Mouse (Mus musculus) G1E (cell line): Measurements from ENCODE around the gene Psmb1. TPM values are rescaled to one million over a fixed set of nuclear protein-coding genes. Genes with fewer than 3 reads are reported as not detected.
"Not testable (repeated sequence)": the region's sequence is repeated elsewhere in the genome, so short reads cannot be mapped to it uniquely, and the experiment has no call there.

Experiments
- ATAC-seq: 2 replicates; pipeline ENCODE4 v1.8.0; 2016; ENCODE audit warnings: mild to moderate bottlenecking; ENCODE audit not compliant: insufficient number of reproducible peaks, poor library complexity, low FRiP score, severe bottlenecking; ENCODE audit errors: extremely low read depth
- DNase-seq: peaks from one replicate; pipeline ENCODE4 v3.0.0; 2012; ENCODE audit warnings: low spot score
- H3K27me3 ChIP-seq: 2 replicates; pipeline ENCODE4 v1.6.1; 2012; ENCODE audit warnings: mild to moderate bottlenecking, low read length, inconsistent platforms; ENCODE audit not compliant: insufficient read depth
- H3K36me3 ChIP-seq: replicated peaks from 2 replicates; pipeline ENCODE3; 2012; ENCODE audit warnings: mild to moderate bottlenecking, inconsistent platforms
- H3K4me1 ChIP-seq: 2 replicates; pipeline ENCODE4 v1.6.1; 2012; ENCODE audit warnings: low read depth, low read length, inconsistent platforms, mixed read lengths; ENCODE audit not compliant: insufficient read depth
- H3K4me3 ChIP-seq: 2 replicates; pipeline ENCODE4 v1.5.1; 2012; ENCODE audit warnings: low read depth, mild to moderate bottlenecking, inconsistent platforms, low read length, moderate library complexity, mixed read lengths
- H3K9me3 ChIP-seq: replicated peaks from 2 replicates; pipeline ENCODE4 v1.6.1; 2012; ENCODE audit warnings: inconsistent platforms
- CTCF ChIP-seq: IDR thresholded peaks from 2 replicates; pipeline ENCODE4 v1.5.1; 2012; ENCODE audit warnings: low read depth, low read length, inconsistent platforms, mixed read lengths
- GATA1 ChIP-seq: IDR thresholded peaks from 2 replicates; pipeline ENCODE4 v1.6.1; 2012; ENCODE audit warnings: borderline replicate concordance, low read length, inconsistent platforms, mixed read lengths
- GATA2 ChIP-seq: IDR thresholded peaks from 2 replicates; pipeline ENCODE4 v1.6.1; 2012; ENCODE audit warnings: low read depth, low read length, inconsistent platforms, borderline replicate concordance
- POLR2AphosphoS5 ChIP-seq: IDR thresholded peaks from 2 replicates; pipeline ENCODE4 v1.6.1; 2012; ENCODE audit warnings: low read depth, low read length, inconsistent platforms; ENCODE audit not compliant: insufficient replicate concordance
- TAL1 ChIP-seq: conservative IDR thresholded peaks from 2 replicates; pipeline ENCODE4 v1.6.1; 2012; ENCODE audit warnings: low read depth, low read length, inconsistent platforms, mixed read lengths
- polyA plus RNA-seq: library from polyadenylated mRNA; stranded (reverse); fragments of >175 nt; gene quantifications from 2 replicates; pipeline ENCODE4 v1.2.3, GENCODE M21; 2012
- total RNA-seq, 2 experiments: library from RNA; stranded (forward) in 1 of 2; stranded (reverse) in 1 of 2; fragments of 200-1000 nt in 1 of 2; fragments of >200 nt in 1 of 2; fragmentation: Nextera tagmentation in 1 of 2; gene quantifications; 2 replicates each; pipeline ENCODE4 v1.2.3; 2014 to 2017

Psmb1 gene
- total and polyA plus RNA-seq, 3 experiments = 59.3 to 194 (median 69.1) TPM

DNA sequence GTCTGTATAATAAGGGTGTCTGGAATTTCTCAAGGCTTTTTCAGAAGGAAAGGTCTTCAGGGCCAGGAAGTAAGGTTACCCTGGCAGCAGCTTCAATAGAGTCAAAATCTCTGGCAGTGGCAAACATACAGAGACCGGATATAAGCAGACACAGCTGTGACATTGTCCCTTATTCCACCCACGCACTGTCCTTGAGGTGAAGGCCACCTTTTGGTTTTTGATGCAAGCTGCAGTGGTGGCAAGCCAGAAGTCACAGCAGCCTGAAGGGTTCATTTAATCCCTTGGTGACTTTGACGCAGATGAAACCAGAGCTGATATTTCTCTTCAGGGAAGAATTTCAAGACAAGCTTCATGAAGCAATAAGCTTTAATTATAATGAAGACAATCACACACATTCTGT, 49.9 kb downstream of the Psmb1 start:
- DNase-seq (no peak), ATAC-seq (no peak)
- TF ChIP-seq TAL1 (no peak), GATA1 (no peak), CTCF (no peak), POLR2AphosphoS5 (no peak), GATA2 (no peak)
- Histone ChIP-seq H3K9me3 (no peaks in the 10 kb centered on the region), H3K4me1 (no peaks in the 10 kb centered on the region), H3K36me3 (no peaks in the 10 kb centered on the region), H3K27me3 (peaks cover 16% of the 10 kb centered on the region), H3K4me3 (no peak overlapping the region)

DNA sequence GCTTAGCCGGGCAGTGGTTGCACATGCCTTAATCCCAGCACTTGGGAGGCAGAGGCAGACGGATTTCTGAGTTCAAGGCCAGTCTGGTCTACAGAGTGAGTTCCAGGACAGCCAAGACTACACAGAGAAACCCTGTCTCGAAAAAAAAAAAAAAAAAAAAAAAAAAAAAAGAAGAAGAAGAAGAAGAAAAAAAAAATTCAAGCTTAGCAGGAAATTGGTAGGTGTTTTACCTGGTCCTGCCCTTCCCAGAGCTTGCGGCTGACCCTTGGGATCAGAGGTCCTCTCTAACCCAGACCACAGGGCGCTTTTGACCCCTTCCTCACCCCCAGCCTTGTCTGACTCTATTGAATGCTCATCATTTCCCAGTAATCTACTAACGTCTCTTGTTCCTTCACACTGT, 50.4 kb downstream of the Psmb1 start:
- not testable (repeated sequence) for H3K36me3 ChIP-seq, ATAC-seq, DNase-seq, H3K4me3 ChIP-seq, H3K4me1 ChIP-seq, H3K9me3 ChIP-seq
- peaks cover 16% of the 10 kb centered on the region for H3K27me3 ChIP-seq

DNA sequence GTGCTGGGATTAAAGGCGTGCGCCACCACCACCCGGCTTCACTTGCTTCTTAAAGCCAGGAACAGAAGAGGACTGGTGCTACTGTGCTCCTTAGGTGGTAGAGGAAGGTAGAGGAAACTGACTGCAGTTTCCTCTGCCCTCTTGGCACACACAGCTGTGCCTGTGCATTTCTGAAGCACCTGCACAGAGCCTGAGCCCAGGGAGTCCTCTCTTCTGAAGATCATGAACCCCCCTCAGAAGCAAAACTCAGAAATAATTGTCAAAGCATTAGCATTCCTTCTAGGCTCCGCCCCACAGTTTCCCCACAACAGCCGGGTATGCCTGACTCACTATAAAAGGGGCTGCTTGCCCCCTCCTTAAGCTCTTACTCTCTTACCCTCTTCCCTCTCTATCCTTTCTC, 51.7 kb downstream of the Psmb1 start:
- Histone ChIP-seq H3K36me3 (no peaks in the 10 kb centered on the region), H3K27me3 (peaks cover 16% of the 10 kb centered on the region), H3K4me3 (no peak overlapping the region), H3K9me3 (no peaks in the 10 kb centered on the region), H3K4me1 (no peaks in the 10 kb centered on the region)
- DNase-seq (no peak), ATAC-seq (no peak)
- TF ChIP-seq GATA1 (no peak), CTCF (no peak), TAL1 (no peak), POLR2AphosphoS5 (no peak), GATA2 (no peak)

DNA sequence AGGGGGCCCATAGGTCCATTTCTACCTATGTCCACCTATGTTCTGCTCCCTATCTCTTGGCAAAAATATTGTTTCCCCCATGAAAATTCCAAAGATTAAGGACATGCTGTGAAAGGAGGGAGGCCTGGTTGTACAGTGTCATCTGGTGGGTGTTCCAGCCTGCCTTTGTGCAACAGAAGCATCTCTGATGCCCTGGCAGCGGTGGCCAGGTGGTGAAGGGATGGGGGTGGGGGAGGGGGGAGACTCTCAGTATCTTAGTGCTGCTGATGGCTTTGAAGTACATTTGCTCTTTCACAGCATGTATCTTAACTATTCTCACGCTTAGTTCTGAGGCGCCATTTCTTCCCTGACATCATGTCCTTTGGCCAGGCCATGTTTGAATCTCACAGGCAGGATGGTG, 54.1 kb downstream of the Psmb1 start:
- ATAC-seq (no peak), DNase-seq (no peak)
- Histone ChIP-seq H3K4me3 (no peak overlapping the region), H3K27me3 (peaks cover 23% of the 10 kb centered on the region), H3K4me1 (peaks cover 6% of the 10 kb centered on the region; the same call in 1 of the 2 replicates), H3K9me3 (no peaks in the 10 kb centered on the region), H3K36me3 (no peaks in the 10 kb centered on the region)
- no peak for TF ChIP-seq GATA1
- no peak for TF ChIP-seq GATA2
- no peak for TF ChIP-seq CTCF
- no peak for TF ChIP-seq TAL1
- TF ChIP-seq POLR2AphosphoS5 = no peak

DNA sequence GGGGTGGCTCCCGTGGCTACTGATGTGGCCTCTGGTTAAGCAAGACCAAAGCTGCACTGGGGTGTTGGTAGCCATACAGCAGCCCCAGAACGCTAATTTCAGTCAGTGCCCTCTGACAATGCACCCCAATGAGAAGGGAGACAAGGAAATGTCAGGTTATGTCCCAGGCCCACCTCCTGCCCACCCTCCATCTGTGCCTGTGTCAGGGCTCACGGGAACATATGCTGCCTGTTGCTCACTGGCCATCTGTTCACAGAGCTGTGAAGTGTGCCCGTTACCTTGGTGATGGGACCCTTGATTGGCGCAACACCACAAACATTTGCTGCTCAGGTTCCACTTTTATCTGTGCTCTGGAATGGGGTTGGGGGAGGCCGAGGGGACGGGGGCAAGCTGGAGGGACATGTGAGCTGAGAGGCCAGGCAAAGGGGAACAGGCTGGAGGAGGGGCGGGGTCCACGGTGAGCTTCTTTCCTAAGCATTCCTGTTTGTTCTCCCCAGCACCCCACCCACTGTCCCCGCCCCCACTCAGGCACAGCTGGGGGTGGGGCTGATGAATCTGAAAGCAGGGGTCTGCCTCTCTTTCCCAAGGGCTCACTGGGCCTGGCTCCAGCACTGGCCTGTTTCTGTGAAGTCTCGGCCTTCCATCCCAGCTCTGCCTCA, 59.0 kb downstream of the Psmb1 start:
- ATAC-seq (no peak), DNase-seq (no peak)
- H3K4me1 ChIP-seq = peaks cover 7% of the 10 kb centered on the region; the same call in 1 of the 2 replicates
- H3K27me3 ChIP-seq = peaks cover 18% of the 10 kb centered on the region
- no peaks in the 10 kb centered on the region for H3K36me3 ChIP-seq
- no peak overlapping the region for H3K4me3 ChIP-seq
- TF ChIP-seq TAL1 = no peak
- TF ChIP-seq CTCF = no peak
- TF ChIP-seq GATA1 = no peak
- no peak for TF ChIP-seq POLR2AphosphoS5
- TF ChIP-seq GATA2 = no peak
- no peaks in the 10 kb centered on the region for H3K9me3 ChIP-seq

DNA sequence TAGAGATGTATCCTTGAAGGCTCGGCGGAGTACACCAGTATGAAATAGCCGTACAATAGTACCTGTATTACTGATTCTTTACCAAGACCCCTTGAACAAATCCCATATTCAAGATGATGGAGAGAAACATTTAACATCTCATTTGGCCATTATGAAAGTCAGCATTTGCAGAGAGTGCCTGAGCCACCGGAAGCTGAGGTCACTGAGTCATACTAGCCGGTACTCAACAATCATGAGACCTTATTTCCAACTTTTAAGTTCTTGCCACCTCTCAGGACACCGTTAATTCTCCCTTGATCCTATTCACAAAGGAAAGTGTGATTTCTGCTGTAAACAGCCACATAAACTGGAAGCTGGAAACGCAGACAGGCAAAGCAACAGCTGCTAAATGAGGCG, 59.5 kb downstream of the Psmb1 start:
- Histone ChIP-seq H3K27me3 (peaks cover 17% of the 10 kb centered on the region), H3K9me3 (no peaks in the 10 kb centered on the region), H3K36me3 (no peaks in the 10 kb centered on the region), H3K4me1 (peaks cover 7% of the 10 kb centered on the region; the same call in 1 of the 2 replicates), H3K4me3 (no peak overlapping the region)
- no peak for DNase-seq
- no peak for ATAC-seq
- TF ChIP-seq GATA2 (no peak), TAL1 (no peak), POLR2AphosphoS5 (no peak), CTCF (no peak)

DNA sequence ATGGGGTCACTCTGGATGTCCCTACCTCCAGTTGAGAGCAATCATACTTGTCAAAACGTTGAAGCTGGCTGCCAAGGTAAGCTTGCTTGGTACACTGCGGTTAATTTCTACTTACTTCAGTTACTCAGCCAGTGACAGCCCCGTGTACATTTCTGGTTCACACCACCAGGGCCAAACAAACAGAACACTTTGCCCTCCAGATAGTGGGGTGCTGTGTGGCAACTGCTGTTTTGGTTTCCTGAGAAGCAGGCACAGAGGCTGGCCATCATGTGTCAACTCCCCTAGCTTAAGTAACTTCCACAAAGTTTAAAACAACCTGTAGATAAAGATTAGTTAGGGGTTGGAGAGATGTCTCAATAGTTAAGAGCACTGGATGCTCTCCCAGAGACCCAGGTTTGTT, 64.8 kb downstream of the Psmb1 start:
- Histone ChIP-seq H3K4me1 (no peaks in the 10 kb centered on the region), H3K9me3 (no peaks in the 10 kb centered on the region), H3K4me3 (no peak overlapping the region), H3K36me3 (peaks cover 22% of the 10 kb centered on the region), H3K27me3 (no peaks in the 10 kb centered on the region)
- DNase-seq = no peak
- ATAC-seq = no peak
- TF ChIP-seq GATA2 = no peak
- no peak for TF ChIP-seq POLR2AphosphoS5
- TF ChIP-seq GATA1 = no peak
- TF ChIP-seq CTCF = no peak
- TF ChIP-seq TAL1 = no peak
